Mouse (Mus musculus): ENCODE measurements at regions not wholly inside any gene's neighbourhood (a gene's known extent, or its start where the extent isn't known, plus 50 kb on each side); places are given as distances from the start of the nearest gene placed in this dataset.

DNA sequence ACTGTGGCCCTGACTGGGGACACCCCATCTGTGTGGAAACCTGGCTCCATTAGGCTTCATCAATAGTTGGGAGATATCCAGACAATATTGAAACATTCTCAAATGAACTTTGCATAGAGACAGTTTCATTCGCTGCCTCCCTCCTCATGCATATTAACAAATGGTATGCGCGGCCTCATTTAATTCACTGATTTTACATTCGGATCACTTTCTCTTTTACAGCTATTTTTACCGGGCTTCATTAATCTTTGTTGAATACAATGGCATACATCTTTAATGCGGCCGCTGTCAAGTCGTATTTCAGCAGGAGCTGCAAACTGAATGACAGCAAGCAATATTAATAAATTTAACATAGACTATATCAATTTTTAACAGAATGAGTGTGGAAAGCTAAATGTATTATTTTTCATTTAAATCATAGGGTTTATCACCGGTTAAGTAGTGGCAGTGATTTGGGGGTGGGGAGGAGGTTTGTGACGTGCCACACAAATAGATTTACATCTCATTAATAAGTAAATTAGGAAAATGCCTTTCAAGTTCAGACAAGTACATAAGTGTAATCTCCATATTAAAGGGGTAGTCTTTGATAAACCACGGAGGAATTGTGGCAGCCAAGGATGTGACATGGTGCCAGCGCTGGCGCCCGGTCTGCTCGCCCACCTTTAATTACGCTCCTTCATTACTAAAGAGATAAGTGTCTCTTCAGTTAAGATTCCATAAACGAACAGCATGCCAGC lies 480.4 kb upstream of the Mki67 start:
- no peak for DNase-seq

DNA sequence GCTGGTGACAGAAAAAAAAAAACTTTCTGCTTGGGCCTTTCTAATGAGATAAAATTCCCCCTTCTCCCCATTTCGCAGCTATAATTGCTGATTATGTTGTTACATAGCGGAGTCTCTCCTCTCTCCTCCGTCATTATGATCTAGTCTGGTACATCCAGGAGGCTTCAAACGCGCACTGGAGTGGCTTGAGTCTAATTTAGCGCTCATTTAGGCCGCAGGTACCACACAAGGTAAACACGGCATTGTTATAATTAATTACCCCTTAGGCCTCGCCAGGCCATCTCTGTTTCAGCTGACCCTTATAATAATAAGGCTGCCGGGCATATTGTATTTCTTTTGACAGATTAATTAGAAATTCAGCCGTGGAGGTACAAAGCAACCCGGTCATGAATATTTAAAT lies 492.7 kb upstream of the Mki67 start:
- no peak for DNase-seq

DNA sequence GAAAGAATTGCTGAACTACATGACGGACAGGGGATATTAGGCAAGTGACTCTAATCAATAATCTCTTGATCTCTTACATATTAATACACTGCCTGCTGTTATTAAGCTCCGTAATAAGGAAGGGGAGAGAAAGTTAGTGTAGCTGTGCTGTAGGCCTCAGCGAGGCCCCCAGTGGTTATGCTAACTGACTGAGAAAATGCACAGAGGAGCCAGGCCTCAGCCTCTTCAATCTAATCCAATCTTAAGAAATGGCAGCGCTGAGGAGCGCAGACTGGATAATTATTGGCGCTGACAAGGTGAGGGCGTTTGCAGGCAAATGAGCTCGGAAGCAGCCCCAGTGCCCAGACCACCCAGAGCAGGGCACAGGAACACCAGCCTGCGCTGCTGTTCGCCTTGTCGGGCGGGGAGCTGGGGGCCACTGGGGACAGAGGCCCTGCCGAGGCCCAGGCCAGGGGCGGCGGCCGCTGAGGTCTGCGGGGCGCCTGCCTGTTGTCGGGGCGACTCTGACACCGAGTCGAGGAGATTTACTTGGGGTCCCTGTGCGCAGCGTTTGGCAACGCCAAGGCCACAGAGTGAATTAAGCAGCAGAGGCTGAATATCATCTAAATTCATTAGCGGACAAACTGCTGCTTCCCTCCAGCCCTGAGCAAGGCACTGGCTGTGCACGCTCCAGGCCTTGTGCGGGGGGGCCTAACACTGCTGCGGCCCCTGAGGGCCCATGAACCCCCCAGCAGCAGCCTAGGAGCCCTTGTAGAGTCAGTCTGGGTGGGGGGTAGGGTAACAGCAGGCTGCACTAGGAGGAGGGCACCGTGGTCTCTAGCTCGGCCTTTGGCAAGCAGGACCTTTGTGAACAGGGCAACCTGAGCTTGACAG lies 493.4 kb upstream of the Mki67 start:
- no peak for DNase-seq

DNA sequence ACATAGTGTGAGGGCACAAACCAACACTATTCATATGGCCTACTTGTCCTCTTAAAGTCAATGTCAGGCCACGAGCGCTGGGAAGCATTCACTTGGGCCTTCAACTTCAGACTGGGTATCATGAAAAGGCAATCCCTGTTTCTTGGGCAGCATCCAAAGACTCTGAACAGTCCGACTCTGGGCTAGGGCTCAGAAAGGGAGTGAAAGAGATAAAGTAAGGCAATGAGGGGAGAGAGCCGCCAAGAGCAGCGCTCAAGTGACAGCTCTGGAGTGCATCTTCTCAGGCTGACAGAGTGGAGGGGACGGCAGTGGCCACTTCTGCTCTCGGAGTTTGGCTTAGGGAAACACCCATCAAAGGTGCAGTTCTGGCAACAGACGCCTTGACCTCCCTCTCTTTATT lies 496.3 kb upstream of the Mki67 start:
- DNase-seq = peak in 1 of 2 experiments; percentile 3

DNA sequence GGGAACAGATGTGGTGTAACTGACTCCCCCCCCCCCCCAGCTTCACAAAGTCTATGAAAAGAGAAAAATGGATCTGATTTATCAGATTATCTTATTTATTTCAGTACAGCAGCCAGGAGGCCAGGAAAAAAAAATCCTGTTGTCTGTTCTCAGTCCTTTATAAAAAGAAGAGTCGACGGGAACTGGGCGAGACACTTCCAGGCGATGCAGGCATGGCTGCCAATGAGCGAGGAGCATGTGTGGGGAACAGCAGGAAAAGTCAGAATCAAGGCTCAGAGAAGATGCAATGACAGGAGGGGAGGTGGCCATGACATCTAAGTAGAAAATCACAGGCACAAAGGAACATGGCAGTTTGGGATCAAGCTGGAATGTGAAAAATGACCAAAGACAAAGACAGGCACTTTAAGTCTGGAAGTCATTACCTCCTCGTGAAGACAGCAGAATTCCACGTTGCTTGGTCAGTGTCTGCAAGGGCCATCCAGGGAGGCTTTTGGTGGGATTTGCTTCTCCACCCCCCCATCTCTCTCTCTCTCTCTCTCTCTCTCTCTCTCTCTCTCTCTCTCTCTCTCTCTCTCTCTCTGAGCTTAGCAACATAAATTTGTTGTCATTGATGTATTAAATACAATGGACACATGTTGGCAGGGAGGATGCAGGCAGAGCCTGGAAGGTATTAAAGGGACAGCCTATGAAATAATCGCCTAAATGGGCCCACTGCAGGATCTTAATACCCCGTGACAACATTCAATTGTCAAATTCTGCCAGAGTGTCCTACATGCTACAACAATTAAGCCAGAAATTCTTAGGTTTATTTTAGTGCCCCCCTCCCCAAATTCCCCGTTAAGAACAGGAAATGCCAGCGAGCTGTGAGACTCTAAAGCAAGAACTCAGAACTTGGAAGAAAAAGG lies 497.1 kb upstream of the Mki67 start:
- no peak for DNase-seq

DNA sequence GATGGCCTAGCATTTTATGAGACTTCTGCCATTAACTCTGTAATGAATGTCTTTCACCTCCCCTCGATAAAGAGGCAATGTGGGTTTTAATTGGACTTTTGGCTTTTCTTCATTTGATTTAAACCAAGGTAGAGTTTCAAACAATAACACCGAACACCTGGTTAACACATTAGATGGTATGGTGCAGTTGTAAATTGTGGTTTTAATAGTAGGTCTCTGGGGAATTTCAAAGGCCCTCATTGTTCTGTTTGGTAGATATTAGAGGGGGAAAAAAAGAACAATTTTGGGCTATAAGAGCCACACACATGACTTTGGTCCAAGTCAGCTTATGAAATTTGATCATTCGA lies 497.8 kb upstream of the Mki67 start:
- DNase-seq = no peak

DNA sequence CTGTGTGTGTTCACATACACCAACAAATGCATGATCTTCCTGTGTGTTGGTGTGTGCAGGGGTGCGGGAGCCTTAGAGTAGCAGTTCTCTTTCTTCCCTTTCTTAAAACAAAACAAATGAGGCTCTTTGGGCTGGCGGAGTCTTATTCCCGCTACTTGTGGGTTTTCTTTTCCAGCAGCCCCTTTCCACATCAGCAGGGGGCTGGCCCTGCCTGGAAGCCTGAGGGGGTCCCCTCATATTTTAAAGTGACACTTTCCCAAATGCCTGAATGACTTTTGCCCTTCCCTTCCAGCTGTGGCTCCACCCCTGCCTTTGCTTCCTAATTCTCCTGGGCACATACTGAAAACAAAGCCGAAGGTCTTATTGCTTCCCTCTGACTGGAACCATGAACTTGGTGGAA lies 498.3 kb upstream of the Mki67 start:
- DNase-seq = no peak

DNA sequence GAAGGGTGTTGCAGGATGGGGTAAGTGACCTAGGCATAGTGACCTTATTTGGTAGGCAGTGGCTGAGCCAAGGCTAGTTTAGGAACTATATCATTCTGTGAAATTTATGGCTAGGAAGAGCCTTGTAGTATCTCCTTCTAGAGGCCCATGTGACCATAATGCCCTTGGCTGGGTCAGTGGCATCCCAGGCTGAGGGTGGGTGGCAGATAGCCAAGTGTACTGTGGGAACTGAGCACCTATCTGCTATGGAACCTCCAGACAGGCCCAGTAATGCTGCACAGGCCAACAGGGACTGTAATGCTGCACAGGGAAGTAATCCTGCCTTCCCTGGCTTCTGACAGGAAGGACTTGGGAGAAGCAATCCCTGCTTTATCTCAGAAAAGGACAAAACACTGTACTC lies 500.6 kb upstream of the Mki67 start:
- DNase-seq = no peak

DNA sequence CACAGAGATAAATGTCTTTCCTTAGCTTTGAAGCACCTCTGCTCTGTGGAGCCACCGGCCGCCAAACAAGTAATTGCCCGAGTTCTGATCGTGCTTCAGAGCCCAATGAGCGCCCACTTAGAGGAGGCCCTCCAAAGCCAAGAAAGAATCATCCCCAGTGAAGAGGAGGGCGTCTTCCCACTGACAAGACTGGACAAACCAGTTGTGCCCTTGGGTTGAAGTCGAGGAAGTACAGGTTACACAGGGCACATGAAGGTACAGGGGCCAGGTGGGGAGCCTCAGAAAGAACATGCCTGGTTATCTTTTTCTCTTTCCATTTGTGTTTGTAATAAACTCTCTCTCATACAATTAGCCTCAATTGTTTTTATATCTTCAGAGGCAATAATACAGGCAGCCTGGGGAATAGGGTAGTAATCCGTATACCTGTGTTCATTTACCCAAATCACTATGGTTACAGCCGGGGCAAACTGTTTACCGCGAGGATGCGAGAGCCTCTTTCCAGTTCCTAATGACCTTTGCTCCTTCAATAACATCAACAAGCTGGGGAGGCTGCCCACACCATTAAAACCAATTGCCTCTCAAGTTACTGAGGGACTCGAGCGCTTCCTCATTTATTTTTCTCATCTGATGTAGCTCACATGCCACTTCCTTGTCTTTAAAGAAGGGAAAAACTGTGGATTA lies 503.5 kb upstream of the Mki67 start:
- no peak for DNase-seq

DNA sequence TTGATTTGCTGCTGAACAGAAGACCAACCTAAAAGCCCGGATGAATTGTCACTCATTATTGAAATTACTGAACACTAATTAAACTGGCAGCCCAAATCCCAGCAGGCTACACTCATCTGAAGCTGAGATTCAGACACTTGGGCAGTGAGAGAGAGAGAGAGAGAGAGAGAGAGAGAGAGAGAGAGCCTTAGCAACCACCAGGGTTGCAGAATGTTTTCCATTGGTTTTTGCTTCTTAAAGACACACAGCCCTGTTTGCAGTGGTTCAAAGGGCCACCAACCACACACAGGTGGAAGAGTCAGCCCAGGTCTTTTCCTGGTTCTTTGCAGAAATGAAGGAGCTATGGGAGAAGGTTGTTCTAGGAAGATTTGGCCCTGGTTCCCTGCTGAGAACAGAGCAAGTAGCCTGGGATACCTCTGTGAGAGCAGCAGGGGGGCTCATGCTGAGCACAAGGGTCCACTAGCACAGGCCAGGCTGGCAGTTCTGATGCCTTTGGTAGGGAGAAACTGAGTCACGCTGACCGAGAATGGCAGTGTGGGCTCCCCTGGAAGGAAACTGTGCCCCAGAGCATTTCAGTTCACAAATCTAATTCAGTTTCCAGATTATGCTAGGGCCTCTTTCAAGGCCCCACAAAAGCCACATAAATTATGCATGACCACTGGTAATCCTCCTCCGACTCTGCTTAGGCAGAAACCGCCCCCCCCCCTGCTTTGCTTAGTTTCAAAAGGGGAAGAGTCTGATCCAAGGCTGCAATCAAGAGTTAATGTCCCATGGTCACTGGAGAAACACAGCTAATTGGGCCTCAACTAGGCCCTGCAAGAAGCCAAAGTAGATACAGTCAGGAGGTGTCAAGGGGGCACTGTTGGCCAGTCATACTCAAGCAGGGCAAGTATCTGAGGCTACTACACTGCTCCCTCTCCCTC lies 504.3 kb upstream of the Mki67 start:
- DNase-seq = no peak

DNA sequence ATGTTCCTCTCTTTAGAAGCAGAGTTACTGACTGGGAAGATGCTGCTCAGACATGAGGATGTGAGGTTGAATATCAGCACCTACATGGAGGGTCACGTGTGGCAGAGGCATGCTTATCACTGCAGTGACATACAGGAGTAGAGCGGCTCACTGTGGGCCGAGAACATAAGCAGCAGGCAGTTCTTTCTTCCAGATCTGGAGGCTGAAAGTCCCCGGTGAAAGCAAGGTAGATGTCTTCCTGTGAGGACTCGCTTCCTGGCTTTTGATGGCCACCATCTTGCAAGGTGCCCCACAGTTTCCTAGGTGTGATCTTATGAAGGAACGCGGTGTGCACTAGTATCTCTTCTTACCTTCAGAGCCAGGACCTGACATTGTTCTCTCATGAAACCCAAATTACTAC lies 505.5 kb upstream of the Mki67 start:
- DNase-seq = no peak

DNA sequence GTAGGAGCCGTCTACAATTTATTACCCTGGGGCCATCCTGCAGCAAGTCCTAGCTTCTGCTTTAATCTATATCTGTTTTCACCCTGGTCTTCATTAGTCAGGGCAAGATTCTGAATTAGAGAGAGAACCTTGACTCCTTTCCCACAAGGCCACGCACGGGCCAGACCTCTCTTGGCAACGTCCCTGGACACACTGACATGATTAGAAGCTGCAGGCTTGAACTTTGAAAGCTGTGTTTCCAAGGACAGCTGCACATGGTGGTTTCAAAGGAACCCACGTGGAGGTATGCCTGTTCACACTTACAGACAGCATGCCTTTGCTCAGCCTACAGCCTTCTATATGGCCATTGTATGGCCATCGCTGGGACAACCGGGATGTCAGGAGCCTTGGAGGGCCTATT lies 509.9 kb upstream of the Mki67 start:
- no peak for DNase-seq

DNA sequence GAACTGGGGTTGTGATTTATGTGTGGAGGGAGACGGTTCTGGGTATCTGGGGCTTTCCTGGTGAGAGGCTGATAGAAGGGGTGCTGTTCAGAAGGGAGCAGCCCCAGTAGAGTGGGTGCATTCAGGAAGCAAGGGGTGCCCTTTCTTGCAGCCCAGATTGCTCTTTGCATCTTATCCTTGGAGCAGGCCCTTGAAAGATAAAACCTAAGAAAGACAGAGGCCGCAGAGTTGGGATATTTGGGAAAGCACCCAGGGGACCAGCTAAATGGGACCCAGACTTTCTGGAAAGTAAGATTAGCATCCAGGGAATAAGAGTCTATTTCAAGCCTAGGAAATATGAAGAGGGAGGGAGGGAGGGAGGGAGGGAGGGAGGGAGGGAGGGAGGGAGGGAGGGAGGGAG lies 512.2 kb upstream of the Mki67 start:
- no peak for DNase-seq

DNA sequence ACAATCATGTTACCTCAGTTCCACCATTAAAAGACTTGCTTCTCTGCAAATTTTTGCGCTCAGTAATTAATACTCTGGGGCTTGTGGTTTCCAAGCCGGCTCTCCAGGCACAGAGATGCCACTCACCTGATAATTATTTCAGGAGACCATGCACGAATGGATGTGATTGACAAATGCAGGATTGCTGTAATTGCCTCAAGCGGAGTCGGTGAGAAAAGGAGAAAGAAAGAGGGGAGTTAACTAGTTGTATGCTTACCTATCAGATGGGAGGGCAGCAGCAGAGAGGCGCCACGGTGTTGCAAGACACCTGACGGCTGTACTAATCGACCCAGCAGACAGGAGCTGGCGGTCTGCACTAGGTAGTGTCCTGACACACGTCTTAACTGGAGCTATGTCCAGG lies 513.4 kb upstream of the Mki67 start:
- no peak for DNase-seq

DNA sequence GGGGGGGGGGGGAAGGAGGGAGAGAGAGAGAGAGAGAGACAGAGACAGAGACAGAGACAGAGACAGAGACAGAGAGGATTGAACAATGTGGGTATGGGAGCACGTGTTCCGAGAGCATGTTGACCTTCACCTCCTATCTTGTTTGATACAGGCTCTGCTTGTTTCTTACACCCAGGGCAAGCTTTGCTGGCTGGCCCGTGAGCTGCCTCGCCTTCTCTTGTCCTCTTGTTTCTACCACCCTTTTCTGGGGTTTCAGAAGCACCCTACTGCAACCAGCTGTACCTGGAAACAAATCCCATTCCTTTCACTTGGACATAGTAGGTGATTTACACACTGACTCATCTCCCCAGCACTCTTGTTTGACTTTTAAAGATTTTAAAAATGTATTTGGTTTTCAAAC lies 516.0 kb upstream of the Mki67 start:
- no peak for DNase-seq

DNA sequence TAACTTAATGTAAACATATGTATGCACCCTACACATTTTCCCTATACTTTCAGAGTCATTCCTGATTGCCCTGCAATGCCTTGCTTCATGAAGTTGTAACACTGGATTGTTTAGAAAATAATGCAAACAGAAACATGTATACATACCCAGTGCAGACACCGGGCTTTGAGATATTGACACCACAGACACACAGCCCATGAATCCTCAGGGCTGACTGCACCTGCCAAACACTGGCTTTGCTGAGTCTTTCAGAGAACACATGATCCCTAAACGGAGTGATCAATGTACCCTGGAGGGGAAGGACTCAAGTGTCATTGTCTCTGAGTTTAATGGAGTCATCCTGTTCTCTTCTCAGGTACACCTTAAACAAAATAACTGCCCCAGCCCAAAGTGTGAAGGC lies 519.4 kb upstream of the Mki67 start:
- no peak for DNase-seq

DNA sequence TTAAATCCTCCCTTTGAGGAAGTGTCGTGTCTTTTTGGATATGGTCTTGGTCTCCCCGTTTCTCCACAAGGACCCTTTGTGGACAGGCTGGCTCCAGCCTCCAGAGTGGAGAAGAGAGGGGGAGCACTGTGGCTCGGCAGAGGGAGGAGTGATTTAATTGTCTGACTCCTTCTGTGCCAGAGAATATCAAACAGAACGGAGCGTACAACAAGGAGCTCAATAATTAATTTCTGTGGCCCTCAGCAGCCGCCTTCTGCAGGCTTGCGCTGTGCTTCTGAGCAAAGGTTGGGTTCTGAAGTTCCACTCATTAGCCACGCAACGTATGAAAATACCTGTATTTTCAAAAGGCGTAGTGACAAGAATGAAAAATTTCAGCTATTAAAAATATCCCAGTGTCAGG lies 520.2 kb upstream of the Mki67 start:
- DNase-seq = no peak

DNA sequence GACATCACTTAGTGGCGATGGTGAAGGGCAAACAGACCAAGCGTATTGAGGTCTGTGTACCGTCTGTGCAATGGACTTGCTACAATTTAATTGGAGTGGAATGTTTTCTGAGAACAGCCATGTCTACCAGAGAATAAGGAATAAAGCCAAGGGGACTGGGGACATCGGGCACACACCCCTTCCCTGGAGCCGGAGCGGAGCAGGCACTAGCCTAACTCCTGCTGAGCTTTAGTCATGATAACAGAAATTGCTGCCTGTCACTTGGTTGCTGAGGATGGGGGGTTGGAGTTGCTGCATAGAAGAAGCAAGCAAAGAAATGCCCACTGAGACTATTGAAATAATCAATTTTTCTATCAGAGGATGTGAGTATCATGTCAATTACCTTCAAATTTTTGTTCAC lies 549.5 kb upstream of the Mki67 start:
- DNase-seq = no peak

DNA sequence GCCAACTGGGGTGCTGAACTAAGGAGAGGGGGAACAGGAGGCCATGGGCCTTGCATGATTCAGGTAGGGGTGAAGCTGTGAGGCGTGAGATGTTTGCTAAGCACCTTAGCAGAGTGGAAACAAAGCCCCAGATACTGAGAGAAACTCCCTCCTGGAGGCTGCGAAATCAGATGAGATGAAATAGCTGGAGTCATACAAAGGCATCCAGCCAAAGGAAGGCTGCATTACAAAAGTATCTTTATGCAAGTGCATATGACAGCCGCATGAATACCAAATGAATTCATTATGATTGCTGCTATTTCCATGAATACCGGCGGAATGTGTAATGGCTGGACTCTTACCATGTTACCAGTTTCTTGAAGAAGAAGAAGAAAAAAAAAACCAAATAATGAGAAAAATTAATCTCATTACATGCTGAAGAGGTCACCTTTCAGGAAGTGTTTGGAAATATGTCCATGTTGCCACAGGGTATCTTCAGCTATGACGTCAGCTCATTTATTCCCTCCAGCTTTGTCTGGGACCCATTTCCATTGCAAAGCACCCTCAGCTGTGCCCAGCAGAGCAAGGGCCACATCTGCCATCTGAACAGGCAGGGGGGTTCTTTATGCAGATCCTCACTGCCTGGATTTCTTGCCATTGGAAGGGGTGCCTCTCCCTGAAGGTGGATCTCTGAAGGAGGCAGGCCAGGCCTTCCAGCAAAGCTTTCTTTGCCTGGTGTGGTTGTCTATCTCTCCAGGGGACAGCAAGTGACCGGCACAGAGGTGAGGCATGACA lies 551.7 kb upstream of the Mki67 start:
- DNase-seq = no peak

DNA sequence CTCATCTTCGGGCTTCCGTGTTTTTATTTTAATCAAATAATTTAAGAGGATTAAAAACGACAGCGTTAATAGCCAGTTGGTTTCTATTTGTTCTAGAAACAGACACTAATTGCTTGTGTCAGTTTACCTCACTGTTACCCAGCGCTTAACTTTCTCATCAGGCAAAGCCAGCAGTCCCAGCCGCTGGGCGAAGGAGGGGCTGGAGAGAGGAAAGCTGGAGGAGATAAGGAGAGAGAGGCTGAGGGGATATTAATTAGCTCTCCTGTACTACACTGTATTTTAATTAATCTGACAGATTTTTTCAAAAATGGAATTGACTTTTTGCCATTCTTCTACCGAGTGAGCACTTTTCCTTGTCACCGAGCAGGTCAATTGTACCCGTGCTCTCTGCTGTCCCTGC lies 559.5 kb upstream of the Mki67 start:
- DNase-seq = no peak

DNA sequence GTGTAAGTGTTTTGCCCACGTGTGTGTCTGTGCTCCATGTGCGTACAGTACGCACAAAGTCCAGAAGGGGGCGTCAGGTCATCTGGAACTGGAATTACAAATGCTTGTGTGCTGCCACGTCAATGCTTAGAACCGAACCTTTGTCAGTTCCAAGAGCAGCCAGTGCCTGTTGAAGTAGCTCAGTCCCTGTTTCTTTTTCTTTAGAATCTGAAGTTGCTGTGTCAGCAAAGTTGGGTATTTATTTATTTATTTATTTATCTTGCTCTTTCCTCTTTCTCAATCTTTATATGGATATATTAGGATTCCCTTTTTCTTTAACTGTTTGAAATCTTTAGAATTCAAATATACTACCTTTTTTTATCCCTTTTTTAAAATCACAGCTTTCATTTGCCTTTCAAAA lies 567.6 kb upstream of the Mki67 start:
- no peak for DNase-seq

Measured in cerebellum, adult 18-20 months (tissue).